Mouse (Mus musculus): ENCODE results near the gene Cyb5r1.

Gene Cyb5r1

DNA sequence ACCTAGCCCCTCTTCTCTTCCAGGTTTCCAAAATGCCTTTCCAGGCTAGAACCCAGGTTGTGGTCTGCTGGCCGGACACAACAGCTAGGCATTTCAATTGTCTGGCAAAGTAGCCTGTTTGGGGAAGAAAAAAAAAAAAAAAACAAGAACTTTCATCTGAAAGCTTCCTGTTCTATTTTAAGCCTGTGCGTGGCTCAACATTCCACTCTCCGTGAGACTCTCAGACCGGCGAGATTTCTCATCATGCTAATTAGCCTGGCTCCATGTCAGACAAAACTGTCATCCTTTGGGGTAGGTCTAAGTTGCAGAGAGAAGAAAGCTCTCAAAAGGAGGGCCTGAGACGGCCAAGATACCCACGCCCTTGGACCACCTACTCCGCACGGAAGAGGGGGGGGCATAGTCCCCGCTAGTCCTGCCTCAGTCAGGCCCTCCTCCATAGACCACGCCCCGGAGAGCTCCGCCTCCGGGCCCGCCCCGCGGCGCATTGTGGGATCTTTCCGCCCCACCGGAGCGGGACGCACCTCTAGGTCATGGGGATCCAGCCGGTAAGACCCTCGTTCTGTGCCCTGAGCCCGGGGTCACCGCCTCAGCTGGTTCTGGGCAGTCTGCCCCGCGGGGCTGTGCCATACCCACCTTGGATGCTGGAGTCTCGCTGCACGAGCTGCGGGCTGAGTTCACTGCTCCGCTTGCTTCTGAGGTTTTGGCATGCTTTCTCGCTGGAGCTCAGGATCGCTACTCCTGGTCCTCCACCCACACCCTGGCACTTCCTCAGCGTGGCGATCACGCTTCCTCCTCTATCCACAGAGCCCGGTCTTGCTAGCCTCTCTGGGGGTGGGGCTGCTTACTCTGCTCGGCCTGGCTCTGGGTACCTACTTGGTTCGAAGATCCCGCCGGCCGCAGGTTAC lies at the start of gene Cyb5r1:
Gene Cyb5r1 (plus strand): TSS at position 51 of the 905 bp plus-strand sequence.
- in situ Hi-C loops (cut with MboI, MseI), result no loop called here

DNA sequence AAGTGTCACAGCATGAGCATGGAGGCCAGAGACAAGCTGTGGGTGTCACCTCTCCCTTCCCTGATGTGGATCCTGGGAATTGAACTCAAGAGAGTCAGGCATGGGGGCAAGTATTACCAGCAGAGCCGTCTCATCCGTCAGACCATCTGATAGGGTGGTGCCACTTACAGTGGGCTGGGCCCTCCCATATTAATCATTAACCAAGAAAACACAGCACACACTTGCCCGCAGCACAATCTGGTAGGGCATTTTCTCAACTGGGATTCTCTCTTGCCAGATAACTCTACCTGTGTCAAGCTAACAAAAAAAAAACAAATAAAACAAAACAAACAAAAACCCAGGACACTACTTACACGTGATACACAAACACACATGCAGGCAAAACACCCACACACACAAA lies 47.9 kb upstream of the Cyb5r1 start:
- in situ Hi-C loops (cut with MboI, MseI), result no loop called here

DNA sequence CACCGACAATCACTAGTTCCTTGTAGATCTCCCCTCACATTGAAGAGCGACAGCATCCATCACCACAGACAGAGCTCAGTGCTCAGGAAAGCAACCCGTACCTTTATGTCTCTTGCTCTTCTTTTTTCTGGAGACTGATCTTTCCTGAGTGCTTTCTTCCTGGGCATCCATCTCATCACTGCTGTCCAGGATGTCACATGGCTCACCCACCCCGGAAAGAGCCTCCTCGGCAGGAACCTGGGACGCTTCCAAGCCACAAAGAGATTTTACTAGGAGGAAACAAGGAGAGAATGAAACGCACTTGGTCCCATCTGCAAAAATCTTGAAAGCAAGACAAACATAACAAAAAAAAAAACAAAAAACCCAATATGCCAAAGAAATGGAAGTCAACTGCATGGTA lies 44.7 kb upstream of the Cyb5r1 start:
- in situ Hi-C loops (cut with MboI, MseI), result no loop called here

DNA sequence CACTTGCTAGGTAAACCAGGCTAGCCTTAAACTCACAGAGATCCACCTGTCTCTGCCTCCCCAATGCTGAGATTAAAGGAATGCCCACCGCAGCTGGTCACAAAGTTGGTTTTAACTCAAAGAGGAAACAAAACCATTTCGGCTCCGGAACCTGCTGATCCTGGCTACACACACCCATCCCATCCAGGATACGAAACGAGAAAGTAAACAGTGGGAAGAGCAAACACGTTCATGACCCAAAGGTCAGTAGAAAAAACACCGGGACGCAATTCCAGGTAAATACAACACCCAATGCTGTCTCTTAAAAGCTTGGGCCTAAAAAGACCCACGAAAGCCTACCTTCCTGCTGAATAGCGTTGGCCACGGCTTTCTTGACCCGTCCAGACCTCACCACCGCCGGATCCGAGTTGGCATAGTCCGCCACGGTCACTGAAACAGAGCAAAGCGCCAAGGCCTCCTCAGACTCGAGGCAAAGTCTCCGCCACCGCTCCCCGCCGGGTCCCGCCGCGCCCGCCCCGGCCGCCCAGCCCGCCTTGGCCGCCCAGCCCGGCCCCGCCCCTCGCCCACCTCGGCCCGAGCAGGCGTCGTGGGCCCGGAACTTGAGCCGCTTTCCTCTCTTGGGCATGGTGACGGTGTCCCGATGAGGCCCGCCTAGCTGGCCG lies 44.0 kb upstream of the Cyb5r1 start:
- in situ Hi-C loops (cut with MboI, MseI), result no loop called here

DNA sequence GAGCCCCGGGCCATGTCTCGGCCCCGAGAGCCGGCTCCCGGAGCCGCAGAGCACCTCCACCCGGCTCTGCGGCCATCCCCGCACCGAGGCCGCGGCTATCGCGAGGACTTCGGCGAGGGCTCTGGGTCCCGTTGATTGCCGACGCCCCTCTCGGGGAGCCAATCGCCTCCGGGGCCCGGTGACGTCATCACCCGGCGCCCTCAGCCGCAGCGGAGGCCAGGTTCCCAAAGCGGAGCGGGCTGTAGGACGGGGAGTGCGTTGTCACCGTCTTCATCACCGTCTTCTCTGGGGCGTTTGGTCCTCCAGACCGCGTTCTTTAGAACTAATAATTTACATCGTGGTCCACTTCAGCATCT lies 43.5 kb upstream of the Cyb5r1 start, which contains the start of gene Tmem183a:
Gene Tmem183a (minus strand): TSS at position 123 of the 356 bp plus-strand sequence.
- in situ Hi-C loops (cut with MboI, MseI), result no loop called here

DNA sequence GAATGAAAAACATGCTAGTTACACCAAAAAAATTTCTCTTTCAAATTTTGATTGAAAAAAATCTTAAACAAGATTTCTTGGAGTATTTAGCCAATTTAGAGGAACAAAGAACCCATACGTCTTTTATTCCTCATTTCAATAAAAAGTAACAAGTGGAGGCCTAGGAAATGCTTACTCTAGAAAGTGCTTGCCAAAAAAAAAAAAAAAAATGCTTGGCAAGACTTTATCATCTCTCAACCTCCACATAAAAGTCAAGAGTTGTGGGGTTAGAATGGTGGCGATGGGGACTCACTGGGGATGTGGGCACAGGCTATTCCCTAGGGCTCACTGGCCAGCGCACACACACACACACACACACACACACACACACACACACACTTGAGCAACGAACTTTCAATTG lies 42.2 kb upstream of the Cyb5r1 start:
- in situ Hi-C loops (cut with MboI, MseI), result no loop called here

DNA sequence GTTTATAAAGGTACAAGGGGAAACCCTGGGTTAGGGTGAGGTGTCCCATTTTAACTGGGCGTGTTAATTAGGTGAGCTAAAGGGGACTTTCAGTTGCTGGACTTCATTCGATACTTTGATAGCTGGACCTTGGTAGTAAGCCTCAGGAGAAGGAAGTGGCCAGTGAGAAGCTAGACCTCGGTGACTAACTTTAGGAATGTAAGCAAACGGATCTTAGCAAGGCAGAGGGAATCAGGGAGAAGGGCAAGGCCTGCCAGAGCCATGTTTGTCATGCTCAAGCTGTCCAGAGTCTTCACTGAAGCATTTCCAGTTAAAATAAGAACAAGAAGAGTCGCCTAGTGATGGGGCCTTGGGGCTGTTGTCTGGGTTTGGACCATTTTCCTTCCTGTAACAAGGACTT lies 39.9 kb upstream of the Cyb5r1 start:
- in situ Hi-C loops (cut with MboI, MseI), result no loop called here

DNA sequence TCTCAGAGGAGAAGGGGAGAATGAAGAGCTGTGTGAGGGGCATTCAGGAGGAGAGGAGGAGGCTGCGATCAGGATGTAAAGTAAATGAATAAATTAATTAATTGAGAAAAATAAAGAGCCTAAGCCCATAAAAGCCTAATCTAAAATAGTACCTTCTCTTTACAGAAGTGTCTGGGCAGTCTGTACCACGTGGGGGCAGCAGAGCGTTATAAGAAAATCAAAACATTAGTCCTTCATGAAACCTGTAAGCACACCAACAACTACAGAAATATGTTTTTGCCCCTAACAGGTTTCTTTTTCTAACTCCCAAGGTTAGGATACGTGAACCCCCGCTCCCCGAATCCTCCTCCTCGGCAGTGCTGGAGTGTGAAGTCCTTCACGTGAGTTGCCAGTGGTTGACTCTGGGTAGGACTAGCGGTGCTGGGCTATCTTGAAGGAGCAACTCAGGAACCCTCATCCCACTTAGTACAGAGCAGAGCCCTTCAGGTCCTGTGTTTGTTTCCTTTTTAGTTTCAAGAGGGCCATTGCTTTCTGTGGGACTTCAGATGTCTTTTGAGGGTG lies 36.5 kb upstream of the Cyb5r1 start:
- in situ Hi-C loops (cut with MboI, MseI), result no loop called here

DNA sequence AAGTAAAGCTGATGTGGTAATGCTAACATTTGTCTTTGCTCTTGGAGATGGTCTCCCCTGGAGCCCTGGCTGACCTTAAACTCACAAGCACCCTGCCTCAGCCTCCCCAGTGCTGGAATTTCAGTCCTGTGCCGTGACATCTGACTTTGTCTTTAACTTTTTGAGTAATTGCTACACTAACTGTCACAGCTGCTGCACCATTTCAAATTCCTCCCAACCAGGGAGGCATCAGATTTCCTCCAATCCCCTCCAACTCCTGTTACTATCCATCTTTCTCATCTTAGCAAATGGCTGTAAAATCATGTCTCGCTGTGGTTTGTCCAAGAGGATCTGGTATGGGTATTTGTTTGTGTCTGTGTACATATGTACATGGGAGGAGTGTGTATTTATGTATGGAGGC lies 31.2 kb upstream of the Cyb5r1 start:
- in situ Hi-C loops (cut with MboI, MseI), result no loop called here

DNA sequence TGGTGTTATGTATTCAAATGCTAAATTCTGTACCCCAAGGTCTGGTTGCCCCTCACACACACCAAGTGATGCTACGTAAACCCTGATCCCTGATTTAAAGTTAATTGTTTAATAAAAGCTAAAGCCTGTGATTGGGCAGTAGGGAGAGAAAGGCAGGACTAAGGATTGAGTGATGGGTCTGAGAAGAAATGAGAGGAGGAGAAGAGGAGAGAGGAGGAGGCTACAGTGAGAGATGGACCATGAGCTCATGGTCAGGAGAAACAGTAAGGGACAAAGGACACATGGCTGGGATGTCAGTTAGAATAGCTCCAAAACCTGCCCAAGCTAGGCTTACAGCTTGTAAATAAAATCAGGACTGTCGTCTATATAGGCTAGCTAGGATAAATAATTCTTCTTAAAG lies 24.3 kb upstream of the Cyb5r1 start:
- in situ Hi-C loops (cut with MboI, MseI), result loop anchor here (10.0 kb wide), 1 partner anchor 1234 kb away; no protein-coding TSS in a partner anchor

DNA sequence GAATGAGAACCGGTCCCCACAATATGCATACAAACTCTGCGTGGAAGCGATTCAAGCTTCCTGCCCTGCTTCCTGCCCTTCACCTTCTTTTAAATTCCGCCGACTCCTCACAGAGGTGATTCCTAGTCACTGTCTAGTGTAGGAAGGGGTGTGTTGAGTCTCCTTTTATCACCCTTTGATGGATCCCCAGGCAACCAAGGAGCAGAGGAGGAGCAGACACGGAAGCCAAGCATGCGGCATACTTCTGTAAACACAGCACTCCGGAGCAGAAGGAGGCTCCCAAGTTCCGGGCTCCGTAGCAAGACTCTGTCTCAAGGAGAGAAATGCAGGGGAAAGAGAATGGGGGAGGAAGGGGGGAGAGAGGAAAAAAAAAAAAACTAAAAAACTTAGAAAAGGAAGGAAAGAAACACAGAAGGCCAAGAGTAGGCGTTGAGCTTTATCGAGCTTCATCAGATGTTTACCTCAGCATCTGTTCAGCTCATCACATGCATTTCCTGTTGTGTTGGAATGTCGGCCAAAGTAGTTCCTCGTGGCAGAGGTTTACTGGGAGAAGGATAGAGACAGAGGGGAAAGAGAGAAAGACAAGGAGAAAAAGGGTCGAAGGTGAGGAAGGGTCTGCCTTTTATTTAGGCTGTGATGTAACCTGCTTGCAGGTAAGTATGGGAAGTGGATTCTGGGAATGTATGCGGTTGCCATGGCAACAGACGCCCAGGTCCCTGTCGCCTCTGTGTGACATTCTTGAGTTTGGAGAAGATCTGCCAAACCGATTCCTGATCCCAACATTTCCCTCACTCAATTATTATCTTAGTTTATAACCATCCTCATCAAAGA lies 23.3 kb upstream of the Cyb5r1 start:
- in situ Hi-C loops (cut with MboI, MseI), result loop anchor here (10.0 kb wide), 1 partner anchor 1233 kb away; no protein-coding TSS in a partner anchor

DNA sequence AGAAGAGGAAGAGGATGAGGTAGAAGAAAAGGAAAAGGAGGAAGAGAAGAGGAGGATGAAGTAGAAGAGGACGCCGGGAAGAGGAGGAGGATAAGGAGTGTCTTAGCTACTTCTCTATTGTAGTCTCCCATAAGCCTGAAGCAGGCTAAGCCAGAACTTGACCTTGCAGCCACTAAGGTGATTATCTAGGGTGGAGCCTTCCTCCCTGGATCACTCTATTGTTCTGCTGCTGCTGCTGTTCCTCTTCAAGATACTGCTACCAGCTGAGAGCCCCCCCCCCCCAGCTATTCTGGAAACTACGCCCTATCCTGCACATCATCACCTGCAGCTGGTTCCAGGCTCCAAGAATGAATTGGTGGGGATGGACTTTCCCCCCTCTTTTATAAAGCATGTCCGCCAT lies 20.8 kb upstream of the Cyb5r1 start:
- in situ Hi-C loops (cut with MboI, MseI), result loop anchor here (10.0 kb wide), 1 partner anchor 1230 kb away; no protein-coding TSS in a partner anchor

DNA sequence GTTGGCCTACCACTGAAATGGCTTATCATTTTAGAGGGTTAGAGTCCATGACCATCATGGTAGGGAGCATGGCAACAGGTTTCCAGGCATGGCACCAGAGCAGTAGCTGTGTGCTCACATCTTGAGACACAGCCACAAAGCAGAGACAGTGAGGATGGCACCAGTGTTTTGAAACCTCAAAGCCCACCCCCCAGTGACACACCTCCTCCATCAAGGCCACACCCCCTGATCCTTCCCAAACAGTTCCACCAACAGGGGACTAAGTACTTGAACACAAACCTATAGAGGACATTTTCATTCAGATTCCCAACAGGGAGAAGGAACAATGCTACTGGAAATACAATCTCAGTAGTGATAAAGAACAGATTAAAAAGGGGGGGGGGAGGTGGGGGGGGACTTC lies 20.2 kb upstream of the Cyb5r1 start:
- in situ Hi-C loops (cut with MboI, MseI), result loop anchor here (5.0 to 10.0 kb wide), 2 partner anchors 52 to 1230 kb away; no protein-coding TSS in a partner anchor

DNA sequence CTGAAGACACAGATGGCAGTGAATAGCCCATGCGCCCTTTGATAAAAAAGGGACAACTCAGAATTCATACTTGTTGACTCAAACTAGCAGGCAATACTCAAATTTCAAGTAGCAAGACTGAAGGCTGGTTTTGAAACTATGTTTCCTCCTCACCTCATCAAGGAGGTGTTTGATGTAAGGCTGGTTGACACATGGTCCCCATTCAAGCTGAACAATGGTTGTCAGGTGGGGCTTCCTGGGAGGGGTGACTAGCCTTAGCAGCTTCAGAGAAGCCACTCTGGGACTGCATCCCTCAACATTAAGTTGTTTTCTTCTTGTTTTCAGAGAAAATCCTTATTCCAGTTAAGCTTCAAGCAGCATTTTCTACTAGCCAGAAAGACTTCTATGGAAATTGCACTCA lies 19.7 kb upstream of the Cyb5r1 start, which contains the start of gene 4933406M09Rik:
Gene 4933406M09Rik (plus strand): TSS at position 275 of the 400 bp plus-strand sequence.
- in situ Hi-C loops (cut with MboI, MseI), result loop anchor here (5.0 to 10.0 kb wide), 2 partner anchors 52 to 1229 kb away; no protein-coding TSS in a partner anchor

DNA sequence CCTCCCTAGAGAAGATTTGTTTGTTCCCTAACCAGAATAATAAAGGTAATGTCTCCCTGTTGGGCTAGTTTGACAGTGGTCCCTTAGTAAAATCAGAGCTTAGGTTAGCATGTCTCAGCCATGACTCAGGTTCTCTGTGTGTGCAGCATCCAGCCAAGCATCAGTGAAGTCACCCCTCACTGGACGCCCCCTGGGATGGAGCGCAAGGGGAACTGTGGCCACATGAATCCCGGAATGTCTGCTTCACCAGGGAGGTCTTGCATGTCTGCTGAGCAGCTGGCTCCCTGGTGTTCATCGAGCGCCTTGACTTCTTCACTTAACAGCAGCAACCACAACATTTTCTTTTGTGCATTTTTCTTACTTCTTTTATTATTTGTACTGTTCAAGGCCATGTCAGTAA lies 11.5 kb upstream of the Cyb5r1 start:
- in situ Hi-C loops (cut with MboI, MseI), result no loop called here

DNA sequence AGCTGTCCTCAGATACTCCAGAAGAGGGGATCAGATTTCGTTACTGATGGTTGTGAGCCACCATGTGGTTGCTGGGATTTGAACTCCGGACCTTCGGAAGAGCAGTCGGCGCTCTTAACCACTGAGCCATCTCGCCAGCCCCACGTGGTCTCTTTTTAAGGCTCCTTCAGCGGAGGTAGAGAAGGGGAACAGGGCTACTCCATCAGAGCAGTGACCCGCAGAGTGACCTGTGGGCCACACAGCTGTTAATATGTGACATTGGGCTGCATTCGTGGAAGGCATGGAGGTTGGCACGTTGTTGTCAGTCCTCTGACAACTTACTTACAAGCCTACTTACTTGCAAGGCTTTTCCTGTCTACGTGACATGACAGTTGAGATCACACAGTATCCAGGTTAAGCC lies 7.1 kb upstream of the Cyb5r1 start:
- in situ Hi-C loops (cut with MboI, MseI), result no loop called here

DNA sequence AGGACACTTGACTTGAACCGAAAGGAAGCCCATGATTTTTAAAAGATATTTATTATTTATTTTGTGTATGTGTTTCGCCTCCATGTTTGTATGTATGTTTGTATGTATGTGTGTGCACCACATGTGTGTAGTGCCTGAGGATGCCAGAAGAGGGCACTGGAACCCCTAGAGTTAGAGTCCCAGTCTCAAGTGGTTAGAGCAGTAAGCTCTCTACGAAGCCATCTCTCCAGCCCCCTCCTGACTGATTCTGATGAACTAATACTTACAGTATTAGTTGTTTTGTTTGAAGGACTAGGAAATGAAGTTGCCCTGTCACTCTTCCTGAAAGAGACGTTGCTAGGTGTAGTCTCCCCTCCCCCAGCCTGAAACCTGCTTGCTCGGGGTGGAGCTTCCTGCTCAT lies 5.6 kb upstream of the Cyb5r1 start:
- in situ Hi-C loops (cut with MboI, MseI), result no loop called here

DNA sequence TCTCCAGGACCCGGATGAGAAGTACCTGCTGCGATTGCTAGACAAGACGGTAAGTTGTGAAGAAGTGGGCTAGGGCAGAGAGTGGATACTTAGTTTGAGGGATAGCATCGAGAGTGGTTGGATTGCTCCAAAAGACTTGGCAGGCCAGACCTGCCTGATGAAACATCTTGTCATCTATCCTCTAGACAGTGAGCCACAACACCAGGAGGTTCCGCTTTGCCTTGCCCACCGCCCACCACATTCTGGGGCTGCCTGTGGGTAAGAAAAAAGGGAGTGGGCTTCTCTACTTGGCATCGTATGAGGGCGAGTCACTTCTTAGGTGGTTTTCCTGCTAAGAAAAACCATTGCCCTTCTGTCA lies 1.0 kb downstream of the Cyb5r1 start:
- in situ Hi-C loops (cut with MboI, MseI), result no loop called here

DNA sequence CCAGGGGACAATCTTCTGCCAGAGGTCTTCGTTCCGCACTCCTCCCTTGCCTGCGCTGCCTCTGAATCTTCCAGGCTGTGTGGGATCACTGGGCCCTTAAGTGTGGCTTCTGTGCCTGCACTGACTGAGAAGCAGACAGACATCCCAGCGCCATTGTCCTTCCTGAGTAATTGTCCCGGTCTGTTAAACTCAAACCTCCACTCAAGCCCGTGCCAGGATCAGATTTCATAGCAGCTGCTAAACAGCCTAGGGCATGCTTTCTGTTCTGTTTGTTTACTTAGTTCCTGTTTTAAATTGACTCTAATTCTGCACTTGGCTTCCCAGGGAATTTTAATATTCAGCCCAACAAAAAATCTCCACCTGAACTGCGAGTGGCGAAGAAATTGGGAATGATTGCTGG lies 2.7 kb downstream of the Cyb5r1 start:
- in situ Hi-C loops (cut with MboI, MseI), result no loop called here

DNA sequence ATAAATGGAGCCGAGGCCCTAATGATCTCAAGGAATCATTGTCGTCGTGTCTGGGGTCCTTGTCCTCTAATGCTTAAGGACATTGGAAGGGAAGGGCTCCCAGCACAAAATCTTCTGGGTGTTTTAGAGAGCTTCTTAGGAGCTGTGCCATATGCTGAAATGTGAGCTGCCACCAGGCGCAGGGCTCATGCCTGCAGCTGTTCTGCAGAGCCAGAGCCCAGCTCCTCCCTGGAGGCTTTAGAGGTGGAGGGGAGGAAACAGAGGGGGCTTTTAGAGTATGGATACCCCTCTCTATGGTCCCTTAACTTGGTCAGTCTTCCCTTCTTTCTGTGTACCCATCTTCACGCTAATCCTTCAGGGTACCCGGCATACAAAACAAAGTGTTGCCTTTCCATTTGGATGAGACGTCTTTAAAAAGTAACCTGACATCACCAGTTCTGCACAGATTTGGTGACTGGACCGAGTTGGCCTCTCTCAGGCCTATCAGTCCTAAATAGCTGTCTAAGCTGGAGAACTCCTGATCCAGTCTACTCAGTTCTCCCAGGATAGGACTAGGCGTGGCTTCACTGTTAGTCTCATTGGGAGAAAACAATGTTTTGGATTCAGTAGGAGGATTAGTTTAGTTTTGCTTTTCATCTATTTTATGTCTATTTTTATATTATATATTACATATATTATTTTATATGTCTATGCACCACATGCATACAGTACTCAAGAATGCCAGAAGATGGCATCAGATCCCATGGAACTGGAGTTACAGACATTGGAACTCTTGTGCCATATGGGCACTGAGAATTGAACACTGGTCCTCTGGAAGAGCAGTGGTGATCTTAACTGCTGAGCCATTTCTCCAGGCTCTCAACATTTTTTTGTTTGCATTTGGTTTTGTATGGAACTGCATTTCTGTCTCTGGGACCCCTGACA lies 6.6 kb downstream of the Cyb5r1 start:
- in situ Hi-C loops (cut with MboI, MseI), result loop anchor here (5.0 kb wide), 1 partner anchor 80 kb away; the partner anchor contains the start of gene Rabif

Data from regulatory T cell (primary cell).